Mouse (Mus musculus) ES-Bruce4 (cell line): ENCODE measurements around the gene Gpr62. TPM values are rescaled to one million over a fixed set of nuclear protein-coding genes. Genes with fewer than 3 reads are reported as not detected.
A peak's percentile ranks its signal among the peaks of the same experiment; 100 is the strongest.

Experiments
- H3K27ac ChIP-seq: 2 replicates; pipeline ENCODE4 v1.5.1; 2012; ENCODE audit warnings: low read length, inconsistent platforms; ENCODE audit not compliant: insufficient read depth
- H3K27me3 ChIP-seq: 2 replicates; pipeline ENCODE4 v1.6.1; 2012; ENCODE audit warnings: mild to moderate bottlenecking, low read length, inconsistent platforms; ENCODE audit not compliant: control insufficient read depth, poor library complexity, insufficient read depth, severe bottlenecking
- H3K36me3 ChIP-seq: 2 replicates; pipeline ENCODE4 v1.6.1; 2012; ENCODE audit warnings: inconsistent platforms, mild to moderate bottlenecking, low read length, moderate library complexity; ENCODE audit not compliant: control insufficient read depth, poor library complexity, insufficient read depth, severe bottlenecking
- H3K4me1 ChIP-seq: one replicate; pipeline ENCODE4 v1.8.1; 2011; ENCODE audit warnings: low read length; ENCODE audit not compliant: control insufficient read depth, insufficient read depth
- H3K4me3 ChIP-seq: 2 replicates; pipeline ENCODE4 v1.5.1; 2011; ENCODE audit warnings: low read depth, mild to moderate bottlenecking, low read length
- H3K9ac ChIP-seq: 2 replicates; pipeline ENCODE4 v1.6.1; 2012; ENCODE audit warnings: low read depth, mild to moderate bottlenecking, inconsistent platforms; ENCODE audit not compliant: poor library complexity, severe bottlenecking
- H3K9me3 ChIP-seq: replicated peaks from 2 replicates; pipeline ENCODE4 v1.6.1; 2012; ENCODE audit warnings: mild to moderate bottlenecking, low read length, inconsistent platforms; ENCODE audit not compliant: control insufficient read depth, poor library complexity, insufficient read depth, severe bottlenecking
- CTCF ChIP-seq: IDR thresholded peaks from one replicate; pipeline ENCODE4 v1.8.1; 2011; ENCODE audit warnings: low read depth, low read length
- EP300 ChIP-seq: IDR thresholded peaks from 2 replicates; pipeline ENCODE4 v1.6.1; 2011; ENCODE audit warnings: low read depth, low read length; ENCODE audit not compliant: insufficient read depth
- POLR2A ChIP-seq: IDR thresholded peaks from one replicate; pipeline ENCODE4 v1.8.1; 2011; ENCODE audit warnings: low read length; ENCODE audit not compliant: insufficient read depth
- polyA plus RNA-seq: library from polyadenylated mRNA; stranded (reverse); fragments of >200 nt; gene quantifications from 2 replicates; pipeline ENCODE4 v1.2.4, GENCODE M21; 2011; ENCODE audit warnings: low read depth; ENCODE audit not compliant: missing spikeins, insufficient read depth, insufficient read length

The Gpr62 gene
- polyA plus RNA-seq, 1 experiment: 0.30 TPM

DNA sequence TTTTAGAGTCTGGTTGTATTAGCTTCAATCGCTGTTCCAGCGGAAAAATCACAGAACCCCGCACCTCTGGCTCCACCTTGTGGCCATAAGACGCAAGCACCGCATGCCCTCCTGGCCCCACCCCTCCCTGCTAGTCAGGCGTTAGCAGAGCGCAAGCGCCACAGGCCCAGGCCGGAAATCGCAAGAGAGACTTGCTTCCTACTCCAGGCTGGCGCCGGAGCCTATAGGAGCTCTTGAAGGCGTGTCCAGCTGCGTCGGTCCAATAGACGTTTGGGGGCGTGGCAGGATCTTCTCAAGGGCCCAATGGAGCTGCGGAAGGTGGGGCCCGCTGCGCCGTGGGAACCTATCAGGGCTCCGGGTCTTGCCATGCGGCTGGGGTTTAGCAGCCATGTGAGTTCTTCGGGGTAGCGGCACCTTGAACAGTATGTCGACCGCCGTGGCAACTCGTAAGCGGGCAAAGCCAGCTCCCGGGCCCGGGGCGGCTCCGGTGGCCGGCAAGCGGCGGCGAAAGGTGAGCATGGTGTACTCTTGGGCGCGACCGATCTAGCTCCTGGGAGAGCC is 11.3 kb upstream of the Gpr62 start, which contains the start of gene Parp3:
Gene Parp3, minus strand, starts transcription at position 26 of the 561 bp plus-strand sequence.
- H3K27me3 ChIP-seq: no peaks in the 10 kb centered on the region
- peaks cover 2% of the 10 kb centered on the region for H3K4me1 ChIP-seq
- no peaks in the 10 kb centered on the region for H3K9me3 ChIP-seq
- peak within 1 kb of the TSS; percentile 10; the same call in 1 of the 2 replicates for H3K27ac ChIP-seq
- peaks cover 8% of the 10 kb centered on the region for H3K36me3 ChIP-seq
- peak within 1 kb of the TSS; percentile 96 for H3K4me3 ChIP-seq
- peak within 1 kb of the TSS; percentile 86 for H3K9ac ChIP-seq
- TF ChIP-seq EP300 (no peak), CTCF (peak; percentile 93)

DNA sequence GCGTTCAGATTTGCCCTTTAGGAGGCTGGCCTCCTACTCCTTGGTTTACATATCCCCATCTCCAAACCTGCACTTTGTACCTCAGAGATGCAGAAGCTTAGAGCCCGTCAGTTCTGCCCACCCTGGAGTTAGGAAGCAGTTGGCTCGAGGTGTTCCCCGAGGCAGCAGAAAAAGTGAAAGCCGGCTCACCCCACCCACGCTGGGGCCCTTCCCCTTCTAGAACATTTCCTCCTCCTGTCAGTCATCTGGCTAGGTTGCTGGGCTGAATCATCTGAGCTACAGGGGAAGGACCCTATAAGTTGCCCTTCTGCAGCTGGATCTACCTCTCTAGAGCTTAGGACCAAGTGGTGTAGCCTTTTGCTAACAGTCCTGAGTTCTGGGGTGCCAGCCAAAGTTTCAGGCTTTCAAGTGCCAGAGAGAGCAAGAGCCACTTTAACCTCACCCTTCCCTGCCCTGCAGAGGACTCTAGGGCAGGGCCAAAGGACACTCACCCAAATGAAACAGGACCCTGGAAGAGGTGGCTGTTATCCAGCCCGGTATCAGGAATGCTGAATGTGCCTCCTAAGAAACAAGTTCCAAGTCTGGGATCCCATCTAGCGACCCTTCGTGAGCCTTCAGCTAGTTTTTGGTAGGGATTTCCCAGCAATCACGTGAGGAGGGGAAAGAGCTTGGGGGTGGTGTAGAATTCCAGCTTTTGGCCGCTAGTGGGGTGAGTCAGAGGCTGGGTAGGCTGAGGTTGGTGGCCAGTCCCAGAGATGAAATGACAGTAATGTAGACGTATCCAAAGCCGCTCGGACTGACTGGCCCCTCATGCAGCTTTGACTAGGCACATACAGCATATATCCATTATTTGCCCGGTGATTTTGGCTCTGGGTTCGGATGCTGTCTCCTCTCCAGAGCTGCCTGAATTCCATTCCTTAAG is 10.5 kb upstream of the Gpr62 start:
- Histone ChIP-seq H3K36me3 (peaks cover 8% of the 10 kb centered on the region), H3K27me3 (no peaks in the 10 kb centered on the region), H3K27ac (peak overlapping the region; percentile 10; the same call in 1 of the 2 replicates), H3K4me3 (peak overlapping the region; percentile 38), H3K9ac (peak overlapping the region; percentile 17), H3K9me3 (no peaks in the 10 kb centered on the region), H3K4me1 (peaks cover 2% of the 10 kb centered on the region)
- TF ChIP-seq EP300 (no peak), CTCF (no peak), POLR2A (no peak)

DNA sequence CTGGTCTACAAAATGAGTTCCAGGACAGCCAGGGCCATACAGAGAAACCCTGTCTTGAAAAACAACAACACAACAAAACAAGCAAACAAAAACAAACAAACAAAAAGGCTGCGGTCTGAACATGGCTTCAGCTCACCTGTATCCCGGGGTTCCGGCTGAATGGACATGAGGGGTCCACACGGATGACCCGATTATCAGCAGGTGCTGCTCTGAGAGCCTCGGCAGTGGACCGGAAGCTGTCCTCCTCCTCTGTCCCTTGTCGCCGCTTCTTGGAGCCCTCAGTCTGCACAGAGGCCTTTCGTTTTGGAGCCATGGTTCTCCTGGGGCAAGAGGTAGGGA is 9.9 kb upstream of the Gpr62 start, which contains the start of gene Rrp9:
Gene Rrp9, plus strand, starts transcription at position 301 of the 339 bp plus-strand sequence.
- H3K4me3 ChIP-seq: peak within 1 kb of the TSS; percentile 38
- H3K9me3 ChIP-seq: no peaks in the 10 kb centered on the region
- H3K36me3 ChIP-seq: peaks cover 1% of the 10 kb centered on the region; the same call in 1 of the 2 replicates
- TF ChIP-seq EP300 (no peak), CTCF (no peak), POLR2A (no peak)
- H3K4me1 ChIP-seq: peaks cover 2% of the 10 kb centered on the region
- peak within 1 kb of the TSS; percentile 10; the same call in 1 of the 2 replicates for H3K27ac ChIP-seq
- no peaks in the 10 kb centered on the region for H3K27me3 ChIP-seq
- peak within 1 kb of the TSS; percentile 17 for H3K9ac ChIP-seq

DNA sequence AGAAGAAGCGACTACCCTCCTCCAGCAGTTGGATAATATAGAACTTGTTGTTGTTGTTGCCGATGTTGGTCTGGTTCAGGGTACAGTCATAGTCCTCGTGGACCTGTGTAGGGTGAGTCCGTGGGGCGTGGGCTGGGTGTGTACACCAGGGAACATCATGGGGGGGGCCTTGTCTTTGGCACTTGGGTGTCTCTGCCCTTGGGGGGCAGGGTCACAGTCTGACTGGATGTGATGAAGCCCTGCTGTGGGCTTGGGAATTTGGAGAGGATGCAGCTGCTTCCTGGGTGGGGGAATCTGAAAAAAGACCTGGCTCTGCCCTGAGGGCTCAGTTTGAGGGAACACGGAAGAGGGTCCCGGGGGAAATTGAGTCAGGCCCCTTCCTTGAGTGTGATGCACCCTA is 9.3 kb upstream of the Gpr62 start:
- H3K9ac ChIP-seq: peak overlapping the region; percentile 17; the same call in 1 of the 2 replicates
- H3K27me3 ChIP-seq: no peaks in the 10 kb centered on the region
- peaks cover 2% of the 10 kb centered on the region for H3K4me1 ChIP-seq
- no peak overlapping the region for H3K4me3 ChIP-seq
- no peak for TF ChIP-seq EP300
- no peak for TF ChIP-seq CTCF
- TF ChIP-seq POLR2A: no peak
- H3K9me3 ChIP-seq: no peaks in the 10 kb centered on the region
- no peak overlapping the region for H3K27ac ChIP-seq
- H3K36me3 ChIP-seq: no peaks in the 10 kb centered on the region

DNA sequence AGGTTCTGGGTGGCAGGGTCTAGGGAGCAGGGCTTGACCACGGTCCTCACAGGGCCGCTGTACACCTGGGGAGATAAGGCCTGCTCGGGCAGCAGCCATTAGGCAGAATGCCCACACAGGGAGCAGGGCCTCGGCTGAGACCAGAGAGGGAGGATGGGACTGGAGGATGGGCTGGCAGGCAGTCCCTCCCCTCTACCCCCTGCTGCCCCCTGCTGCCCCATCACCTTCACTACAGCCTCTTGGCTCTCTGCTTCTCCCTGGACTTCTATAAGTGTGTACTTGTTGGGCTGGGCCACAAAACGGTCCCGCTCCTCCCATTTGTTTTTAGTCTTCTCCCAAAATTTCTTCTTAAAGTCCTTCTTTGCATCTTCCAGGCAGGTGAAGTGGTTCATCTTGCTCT is 8.7 kb upstream of the Gpr62 start:
- H3K9ac ChIP-seq: peak overlapping the region; percentile 17; the same call in 1 of the 2 replicates
- H3K9me3 ChIP-seq: no peaks in the 10 kb centered on the region
- TF ChIP-seq CTCF (peak; percentile 86), EP300 (0 out of 2 replicates have a peak, but pooled peaks have one; percentile 14), POLR2A (no peak)
- peaks cover 2% of the 10 kb centered on the region for H3K4me1 ChIP-seq
- no peak overlapping the region for H3K27ac ChIP-seq
- H3K36me3 ChIP-seq: no peaks in the 10 kb centered on the region
- H3K4me3 ChIP-seq: peak overlapping the region; percentile 32; the same call in 1 of the 2 replicates
- no peaks in the 10 kb centered on the region for H3K27me3 ChIP-seq
